ENCODE assay signal across 17 mouse cellular contexts in genomic region chr10:43765829-43766486, GRCm38 (mm10).
DNase-seq lines count a peak whose midpoint lies in the region; ATAC-seq and TF ChIP-seq lines count a peak whose summit lies in the region.
"Had no signal": no experiment of that assay in that cellular context is flagged by ENCODE, and none has a peak within 500 bp of the region (broad histone marks: within the 10 kb centered on the region; RNA-seq: fewer than 3 reads in every experiment).

No protein-coding gene starts in this region.

- TF ChIP-seq CTCF in MEL (IDR thresholded peaks at IDR 0.05 in 2 of 3, conservative IDR thresholded peaks at IDR 0.05 in 1 of 3; ENCODE audit: control insufficient read depth in 1 of 3, insufficient read depth in 1 of 3, low read depth in 2 of 3, low read length in 3 of 3, poor library complexity in 1 of 3, severe bottlenecking in 1 of 3): no peak

- peaks cover 14 to 30% of the 10 kb centered on the region in 2 experiments for H3K4me1 ChIP-seq in MEL (ENCODE audit: control insufficient read depth in 1 of 2, insufficient read depth in 2 of 2, low read length in 2 of 2)
- peaks cover 29% of the 10 kb centered on the region for H3K4me1 ChIP-seq in liver, embryonic 15.5 days (replicated peaks)
- H3K4me1 ChIP-seq: limb, embryonic 13.5 days; midbrain, embryonic 13.5 days had no signal

- H3K36me3 ChIP-seq in MEL (ENCODE audit: control insufficient read depth in 1 of 2, insufficient read depth in 2 of 2, low read length in 2 of 2): peaks cover 0 to 25% of the 10 kb centered on the region in 2 experiments; a peak in 2 of 4 replicates
- H3K36me3 ChIP-seq in liver, embryonic 15.5 days (replicated peaks): no peaks in the 10 kb centered on the region
- H3K36me3 ChIP-seq: heart, embryonic 13.5 days; limb, embryonic 13.5 days; midbrain, embryonic 13.5 days had no signal

- H3K9me3 ChIP-seq in MEL (replicated peaks; ENCODE audit: insufficient read depth, low read length): no peaks in the 10 kb centered on the region
- H3K9me3 ChIP-seq in liver, embryonic 15.5 days (replicated peaks): no peaks in the 10 kb centered on the region
- H3K9me3 ChIP-seq: heart, embryonic 13.5 days; limb, embryonic 13.5 days; midbrain, embryonic 13.5 days had no signal

- H3K9ac ChIP-seq in MEL (ENCODE audit: control insufficient read depth, low read depth, low read length, poor library complexity, severe bottlenecking): peak overlapping the region; percentile 64
- 0 out of 2 replicates have a peak overlapping the region, but pooled peaks have one; percentile 12 for H3K9ac ChIP-seq in liver, embryonic 15.5 days
- H3K9ac ChIP-seq: heart, embryonic 13.5 days; hindbrain, embryonic 14.5 days; limb, embryonic 13.5 days; midbrain, embryonic 13.5 days had no signal

- peak in 1 of 2 experiments; percentile 37; a peak in 2 of 4 replicates for TF ChIP-seq POLR2A in MEL (IDR thresholded peaks at IDR 0.05; ENCODE audit: control insufficient read depth in 1 of 2, insufficient read depth in 1 of 2, low read depth in 1 of 2, low read length in 2 of 2, poor library complexity in 1 of 2)

- H3K4me3 ChIP-seq in MEL (ENCODE audit: control insufficient read depth in 1 of 2, insufficient read depth in 1 of 2, low read depth in 2 of 2, low read length in 2 of 2): peak overlapping the region; percentile 25 to 35
- no peak overlapping the region for H3K4me3 ChIP-seq in liver, embryonic 15.5 days (replicated peaks)
- H3K4me3 ChIP-seq: heart, embryonic 13.5 days; left cerebral cortex, adult 2 months; limb, embryonic 13.5 days; midbrain, embryonic 13.5 days had no signal

- no peaks in the 10 kb centered on the region for H3K27me3 ChIP-seq in MEL (ENCODE audit: control insufficient read depth in 1 of 2, insufficient read depth in 2 of 2, low read length in 2 of 2)
- H3K27me3 ChIP-seq in liver, embryonic 15.5 days: no peaks in the 10 kb centered on the region
- H3K27me3 ChIP-seq: heart, embryonic 13.5 days; limb, embryonic 13.5 days; midbrain, embryonic 13.5 days had no signal

- TF ChIP-seq RAD21 in MEL (IDR thresholded peaks at IDR 0.05; ENCODE audit: low read depth, low read length): peak; percentile 8

- TF ChIP-seq EP300 in MEL (IDR thresholded peaks at IDR 0.05; ENCODE audit: low read depth in 1 of 2, low read length in 2 of 2): peak; percentile 97 to 98

- peak overlapping the region; percentile 33 for H3K4me2 ChIP-seq in liver, embryonic 15.5 days
- H3K4me2 ChIP-seq: heart, embryonic 13.5 days; hindbrain, embryonic 14.5 days; limb, embryonic 13.5 days; midbrain, embryonic 13.5 days had no signal

- H3K79me2 ChIP-seq in MEL (ENCODE audit: control insufficient read depth, insufficient read depth, low read length, poor library complexity): no peaks in the 10 kb centered on the region

- peak; percentile 78 for DNase-seq in heart, adult 11 months
- no peak for DNase-seq in heart, adult 8-10 months (ENCODE audit: low spot score)
- peak; percentile 96 for DNase-seq in MEL (ENCODE audit: low read depth, low spot score)
- no peak for DNase-seq in ovary, postnatal 36 days (ENCODE audit: low spot score)
- DNase-seq in layer of hippocampus, postnatal 25 days (ENCODE audit: extremely low spot score in 1 of 2, low spot score in 1 of 2): no peak
- DNase-seq in adrenal gland, adult 18-20 months (ENCODE audit: low spot score in 2 of 2): no peak
- DNase-seq: B cell, adult 2 months; cerebellum, adult 8-10 months; kidney, postnatal 4 days had no signal

- WGBS in liver, embryonic 15.5 days (ENCODE audit: insufficient replicate concordance): 24% methylated on average over 11 of the region's 11 CpGs

- H3K27ac ChIP-seq in MEL (ENCODE audit: control insufficient read depth, low read depth, low read length): peak overlapping the region; percentile 97
- peak overlapping the region; percentile 77 for H3K27ac ChIP-seq in liver, embryonic 15.5 days (replicated peaks)
- H3K27ac ChIP-seq: heart, embryonic 13.5 days; hindbrain, embryonic 14.5 days; left cerebral cortex, adult 2 months; limb, embryonic 13.5 days; midbrain, embryonic 13.5 days had no signal

- ATAC-seq in erythroblast, adult 5-6 weeks (replicated peaks; ENCODE audit: low FRiP score, poor library complexity, severe bottlenecking): peak; percentile 74
- ATAC-seq in liver, embryonic 15.5 days (ENCODE audit: insufficient read depth): peak; percentile 79
- ATAC-seq: activated CD4-positive, CD25-positive, alpha-beta regulatory T cell, adult 4 months; midbrain, embryonic 13.5 days had no signal

TF ChIP-seq in MEL, 35 proteins besides CTCF, POLR2A, EP300 and RAD21:
- TF ChIP-seq ZC3H11A (IDR thresholded peaks at IDR 0.05; ENCODE audit: low read depth, low read length): no peak
- TF ChIP-seq UBTF (IDR thresholded peaks at IDR 0.05; ENCODE audit: borderline replicate concordance, insufficient read depth, low read depth, low read length): 0 out of 2 replicates have a peak, but pooled peaks have one; percentile 54
- no peak for TF ChIP-seq POLR2AphosphoS2 (IDR thresholded peaks at IDR 0.05; ENCODE audit: low read length)
- peak; percentile 83 for TF ChIP-seq ETS1 (IDR thresholded peaks at IDR 0.05; ENCODE audit: low read depth, low read length)
- no peak for TF ChIP-seq GABPA (IDR thresholded peaks at IDR 0.05; ENCODE audit: low read depth, low read length)
- no peak for TF ChIP-seq E2F4 (IDR thresholded peaks at IDR 0.05; ENCODE audit: borderline replicate concordance, low read depth, low read length)
- peak; percentile 57; the same call in 1 of the 2 replicates for TF ChIP-seq JUND (IDR thresholded peaks at IDR 0.05; ENCODE audit: low read depth, low read length)
- TF ChIP-seq GATA1 (IDR thresholded peaks at IDR 0.05; ENCODE audit: low read depth, low read length): peak; percentile 96
- TF ChIP-seq ZMIZ1 (IDR thresholded peaks at IDR 0.05; ENCODE audit: low read depth, low read length): peak; percentile 35; the same call in 1 of the 2 replicates
- peak; percentile 26; the same call in 1 of the 2 replicates for TF ChIP-seq CHD2 (IDR thresholded peaks at IDR 0.05; ENCODE audit: low read length)
- TF ChIP-seq MAZ (IDR thresholded peaks at IDR 0.05; ENCODE audit: low read depth, low read length): peak; percentile 67; the same call in 1 of the 2 replicates
- TF ChIP-seq TBP (IDR thresholded peaks at IDR 0.05; ENCODE audit: low read depth, low read length): peak; percentile 83; the same call in 1 of the 2 replicates
- TF ChIP-seq ZKSCAN1 (IDR thresholded peaks at IDR 0.05; ENCODE audit: low read depth, low read length): no peak
- TF ChIP-seq SIN3A (IDR thresholded peaks at IDR 0.05; ENCODE audit: low read length): peak; percentile 72
- TF ChIP-seq ELF1 (IDR thresholded peaks at IDR 0.05; ENCODE audit: low read depth, low read length): no peak
- peak; percentile 48; the same call in 1 of the 2 replicates for TF ChIP-seq MAFK (IDR thresholded peaks at IDR 0.05; ENCODE audit: borderline replicate concordance, low read depth, low read length)
- TF ChIP-seq MAX (IDR thresholded peaks at IDR 0.05; ENCODE audit: low read length): peak; percentile 69
- TF ChIP-seq USF1 (IDR thresholded peaks at IDR 0.05; ENCODE audit: low read depth, low read length): no peak
- TF ChIP-seq MYC (IDR thresholded peaks at IDR 0.05; ENCODE audit: low read depth, low read length): peak; percentile 60; the same call in 1 of the 2 replicates
- TF ChIP-seq KAT2A (conservative IDR thresholded peaks at IDR 0.05; ENCODE audit: low read depth, low read length): no peak
- no peak for TF ChIP-seq POLR2AphosphoS5 (IDR thresholded peaks at IDR 0.05; ENCODE audit: borderline replicate concordance, low read depth, low read length)
- peak; percentile 38; the same call in 1 of the 2 replicates for TF ChIP-seq NELFE (IDR thresholded peaks at IDR 0.05; ENCODE audit: low read depth, low read length)
- no peak for TF ChIP-seq MEF2A (IDR thresholded peaks at IDR 0.05; ENCODE audit: extremely low read depth, insufficient replicate concordance, low read depth, low read length, poor library complexity, severe bottlenecking)
- TF ChIP-seq SMC3 (IDR thresholded peaks at IDR 0.05; ENCODE audit: low read depth, low read length): peak; percentile 17
- no peak for TF ChIP-seq ZNF384 (IDR thresholded peaks at IDR 0.05; ENCODE audit: low read depth, low read length)
- TF ChIP-seq TCF12 (IDR thresholded peaks at IDR 0.05; ENCODE audit: low read depth, low read length): peak; percentile 96
- TF ChIP-seq MXI1 (IDR thresholded peaks at IDR 0.05; ENCODE audit: low read depth, low read length): 0 out of 2 replicates have a peak, but pooled peaks have one; percentile 42
- no peak for TF ChIP-seq NRF1 (IDR thresholded peaks at IDR 0.05; ENCODE audit: insufficient read depth, low read depth, low read length, poor library complexity, severe bottlenecking)
- TF ChIP-seq HCFC1 (IDR thresholded peaks at IDR 0.05; ENCODE audit: low read depth, low read length): no peak
- TF ChIP-seq BHLHE40 (IDR thresholded peaks at IDR 0.05; ENCODE audit: borderline replicate concordance, low read depth, low read length): 0 out of 2 replicates have a peak, but pooled peaks have one; percentile 5
- 0 out of 2 replicates have a peak, but pooled peaks have one; percentile 46 for TF ChIP-seq MYB (IDR thresholded peaks at IDR 0.05; ENCODE audit: low read depth, low read length)
- peak; percentile 89 for TF ChIP-seq RCOR1 (IDR thresholded peaks at IDR 0.05; ENCODE audit: low read depth, low read length)
- no peak for TF ChIP-seq USF2 (IDR thresholded peaks at IDR 0.05; ENCODE audit: borderline replicate concordance in 1 of 2, insufficient read depth in 1 of 2, low read depth in 1 of 2, low read length in 2 of 2)
- no peak for TF ChIP-seq CHD1 (IDR thresholded peaks at IDR 0.05; ENCODE audit: low read depth, low read length)
- peak; percentile 94 for TF ChIP-seq TAL1 (IDR thresholded peaks at IDR 0.05; ENCODE audit: low read length)

Comparison
In these comparisons a context has a peak if more than half of its experiments do, and no peak if none do; other contexts are left out.
1. DNase-seq: peak in heart, adult 11 months (single experiment) and MEL (single experiment); none in heart, adult 8-10 months (single experiment), ovary, postnatal 36 days (single experiment), layer of hippocampus, postnatal 25 days (0 of 2) and adrenal gland, adult 18-20 months (0 of 2).